Mouse (Mus musculus): ENCODE data around the gene Ralgapb.
A peak's percentile ranks its signal among the peaks of the same experiment; 100 is the strongest.

The Ralgapb gene

DNA sequence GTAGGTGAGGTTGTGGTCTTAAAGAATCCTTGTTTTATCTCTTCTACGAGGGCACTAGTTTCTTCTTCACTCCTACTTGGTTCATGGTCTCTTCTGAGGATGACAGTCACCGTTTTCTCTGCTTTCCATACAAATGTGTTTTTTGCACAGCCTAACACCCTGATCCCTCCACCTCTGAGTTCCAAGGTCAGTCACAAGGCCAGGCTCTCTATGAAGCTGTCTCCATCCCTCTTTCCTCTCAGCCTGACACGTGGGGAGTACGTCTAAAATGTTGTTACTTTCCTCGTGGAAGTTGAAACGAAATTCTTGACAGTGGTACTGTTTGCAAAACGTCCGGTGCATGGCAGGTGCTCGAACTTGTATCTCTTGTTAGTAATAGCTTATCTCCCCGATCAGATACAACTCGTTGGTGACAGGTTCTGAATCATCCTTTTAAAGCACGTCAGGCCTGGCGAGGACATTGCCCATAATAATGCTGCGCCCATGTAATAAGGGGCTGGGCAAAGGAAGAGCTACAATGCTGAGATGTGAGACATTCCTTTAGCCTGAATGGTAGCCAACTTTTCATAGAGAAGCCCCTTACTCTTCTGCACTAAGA, 552 bp upstream of the Ralgapb start:
- no peak for DNase-seq (ENCODE audit: low read depth)

DNA sequence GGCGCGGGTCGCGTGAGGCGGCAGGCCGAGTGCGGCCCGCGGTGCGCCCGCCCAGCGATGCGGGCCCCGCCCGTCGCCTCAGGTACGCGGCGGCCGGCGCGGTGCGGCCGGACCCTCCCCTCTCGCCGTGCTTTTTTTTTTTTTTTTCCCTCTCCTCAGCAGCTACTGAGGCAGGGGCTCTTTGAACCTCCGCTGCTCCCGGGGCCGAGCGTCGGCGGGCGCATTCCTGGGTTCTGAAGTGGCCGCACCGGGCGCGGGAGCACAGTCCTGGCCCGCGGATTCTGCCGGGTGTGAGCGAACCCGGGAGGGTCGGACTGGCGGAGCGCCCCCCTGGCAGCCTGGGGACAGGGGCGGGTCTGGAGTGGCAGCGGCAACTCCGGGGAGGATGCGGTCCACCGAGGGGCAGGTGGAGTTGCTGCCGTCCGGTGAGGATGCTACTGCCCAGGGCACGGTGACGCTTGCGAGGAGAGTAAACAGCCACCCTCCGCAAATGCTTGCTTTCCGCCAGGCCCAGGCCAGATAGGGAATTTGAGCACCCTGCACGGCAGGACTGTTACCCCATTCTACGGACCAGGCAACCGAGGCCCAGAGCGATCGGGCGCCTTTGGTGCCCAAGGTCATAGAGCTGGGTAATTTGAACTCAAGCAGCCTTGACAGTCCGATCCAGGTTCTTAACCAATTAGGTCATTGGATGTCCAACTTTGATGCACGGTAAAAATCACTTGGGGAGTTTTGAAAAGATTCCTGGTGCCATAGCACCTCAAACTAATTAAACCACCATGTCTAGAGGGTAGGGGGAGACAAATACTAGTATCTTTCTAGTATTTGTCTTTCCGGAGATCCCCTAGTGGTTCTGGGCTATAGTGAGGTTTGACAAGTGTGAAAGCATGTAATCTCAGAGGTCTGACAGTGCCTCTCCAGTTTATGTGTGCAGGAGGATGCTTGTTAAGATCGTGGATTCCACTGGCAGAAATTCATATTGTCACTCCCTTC, 670 bp downstream of the Ralgapb start:
- DNase-seq (ENCODE audit: low read depth), result peak; percentile 44

DNA sequence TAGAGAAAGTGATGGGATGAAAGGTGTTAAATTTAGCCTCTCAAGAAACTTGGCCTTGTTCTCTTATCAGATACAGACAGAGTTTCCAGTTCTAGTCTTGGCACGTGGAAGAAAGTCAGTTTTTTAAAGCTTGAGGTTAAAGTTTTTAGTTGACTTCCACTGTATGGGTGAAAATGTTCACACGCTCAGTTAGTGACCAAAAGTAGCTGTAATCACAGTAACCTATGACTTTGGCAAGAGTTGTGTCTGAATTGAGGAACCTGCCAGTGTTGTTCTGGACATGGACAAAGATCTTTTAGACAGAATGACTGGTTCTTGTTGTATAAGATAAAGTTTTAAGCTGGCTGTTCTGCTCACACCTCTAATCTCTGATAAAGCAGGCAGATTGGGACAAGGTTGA, 3.6 kb downstream of the Ralgapb start:
- DNase-seq (ENCODE audit: low read depth), result peak; percentile 73

DNA sequence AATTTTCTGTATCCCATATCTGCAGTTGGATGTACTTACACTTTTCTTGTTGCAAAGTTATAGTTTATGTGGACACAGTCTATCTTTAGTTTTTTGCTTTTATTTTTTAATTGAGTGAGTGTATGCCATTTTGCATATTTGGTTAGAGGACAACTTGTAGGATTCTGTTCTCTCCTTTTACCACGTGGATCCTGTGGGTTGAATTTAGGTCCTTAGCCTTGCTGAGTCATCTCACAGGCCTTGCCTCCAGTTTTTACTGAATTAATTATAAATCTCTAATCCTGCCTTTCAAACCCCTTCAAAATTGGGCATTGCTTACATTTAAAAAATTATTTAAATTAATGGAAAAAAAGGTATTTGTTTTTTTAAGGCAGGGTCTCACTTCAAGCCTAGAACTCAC, 6.2 kb downstream of the Ralgapb start:
- DNase-seq (ENCODE audit: low read depth), result peak; percentile 75

DNA sequence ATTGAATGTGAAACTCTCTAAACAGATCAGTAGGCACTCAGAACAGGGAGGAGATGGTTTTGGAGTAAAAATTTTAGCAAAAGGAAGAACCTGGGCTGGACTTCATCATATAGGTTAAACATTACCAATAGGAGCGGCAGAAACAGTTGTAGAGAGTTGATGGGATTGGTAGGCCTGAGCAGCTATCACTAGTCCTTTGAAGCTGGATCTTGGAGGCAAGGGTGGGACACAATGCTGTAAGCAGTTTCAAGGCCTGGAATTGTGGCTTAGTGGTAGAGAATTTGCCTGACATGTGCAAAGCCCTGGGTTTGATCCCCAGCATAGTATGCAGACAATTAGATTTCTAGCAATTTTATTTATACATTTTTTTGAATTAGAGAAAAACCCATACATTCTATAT, 9.0 kb downstream of the Ralgapb start:
- DNase-seq (ENCODE audit: low read depth), result no peak

DNA sequence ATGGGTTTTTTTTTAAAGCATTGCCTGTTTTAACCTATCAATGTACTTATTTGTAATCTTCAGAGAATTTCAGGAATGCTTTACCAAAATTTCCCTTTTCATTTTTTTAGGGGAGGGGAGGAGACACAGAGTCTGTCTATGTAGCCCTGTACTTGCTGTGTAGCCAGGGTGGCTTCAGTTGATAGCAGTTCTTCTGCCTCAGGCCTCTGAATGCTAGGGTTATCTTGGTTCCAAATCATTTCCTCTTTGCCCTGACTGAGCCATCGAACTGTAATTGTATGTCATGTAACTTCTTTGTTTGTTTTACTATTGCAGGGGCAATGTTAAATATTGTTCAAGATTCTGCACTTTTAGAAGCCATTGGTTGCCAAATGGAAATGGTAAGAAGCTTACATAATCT, 36.2 kb downstream of the Ralgapb start:
- peak; percentile 35 for DNase-seq (ENCODE audit: low read depth)

DNA sequence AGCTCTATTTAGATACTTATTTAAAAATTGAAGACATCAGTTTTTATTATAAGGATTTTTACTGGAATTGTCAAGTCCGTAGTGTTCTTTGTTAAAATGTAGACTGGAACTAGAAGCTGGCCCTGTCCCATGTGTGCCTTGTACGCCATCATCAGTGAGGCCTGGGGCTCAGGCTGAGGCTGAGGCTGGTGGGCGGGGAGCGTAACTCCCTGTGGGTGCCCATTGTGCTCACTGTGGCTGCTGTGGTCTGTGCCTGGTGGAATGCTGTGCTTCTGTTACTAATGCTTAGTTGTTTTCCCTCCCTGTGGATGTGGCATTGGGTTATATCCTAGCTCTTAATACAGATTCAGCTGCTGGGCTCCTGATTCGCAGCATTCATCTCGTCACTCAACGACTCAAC, 40.2 kb downstream of the Ralgapb start:
- DNase-seq (ENCODE audit: low read depth), result no peak

DNA sequence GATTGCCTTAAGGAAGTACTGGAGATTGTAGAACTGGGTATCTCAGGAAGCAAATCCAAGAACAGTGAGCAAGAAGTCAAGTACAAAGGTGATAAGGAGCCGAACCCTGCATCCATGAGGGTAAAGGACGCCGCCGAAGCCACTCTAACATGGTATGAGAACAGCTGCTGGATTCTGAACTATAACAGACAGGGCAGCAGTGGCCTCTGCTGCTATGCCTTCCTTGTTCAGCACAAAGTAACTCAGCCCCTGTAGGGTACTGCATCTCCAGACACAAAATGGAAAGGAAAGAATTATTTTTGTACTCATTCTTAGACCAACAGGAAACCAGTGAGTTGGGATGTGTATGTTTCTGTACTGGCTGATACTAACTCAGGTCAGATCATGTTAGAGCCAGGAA, 46.8 kb downstream of the Ralgapb start:
- no peak for DNase-seq (ENCODE audit: low read depth)

DNA sequence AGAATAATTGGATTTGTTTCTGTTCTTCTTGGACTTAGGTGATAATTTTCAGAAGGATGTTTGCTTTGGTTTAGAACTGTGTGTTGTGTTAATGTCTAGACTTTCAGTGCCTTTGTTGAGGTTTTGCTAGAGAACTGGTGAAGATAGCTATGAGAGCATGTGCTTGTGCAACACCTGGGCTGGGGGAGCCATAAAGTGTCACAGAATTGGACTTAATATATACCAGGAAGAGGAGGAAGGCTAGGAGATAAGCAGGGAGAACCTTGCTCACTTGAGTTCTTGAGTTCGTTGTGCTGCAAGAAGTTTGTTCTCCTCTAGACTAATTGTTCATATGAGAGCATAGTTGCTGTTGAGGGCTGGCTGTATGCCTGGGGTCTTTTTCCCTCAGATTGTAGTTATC, 48.0 kb downstream of the Ralgapb start:
- DNase-seq (ENCODE audit: low read depth), result no peak

DNA sequence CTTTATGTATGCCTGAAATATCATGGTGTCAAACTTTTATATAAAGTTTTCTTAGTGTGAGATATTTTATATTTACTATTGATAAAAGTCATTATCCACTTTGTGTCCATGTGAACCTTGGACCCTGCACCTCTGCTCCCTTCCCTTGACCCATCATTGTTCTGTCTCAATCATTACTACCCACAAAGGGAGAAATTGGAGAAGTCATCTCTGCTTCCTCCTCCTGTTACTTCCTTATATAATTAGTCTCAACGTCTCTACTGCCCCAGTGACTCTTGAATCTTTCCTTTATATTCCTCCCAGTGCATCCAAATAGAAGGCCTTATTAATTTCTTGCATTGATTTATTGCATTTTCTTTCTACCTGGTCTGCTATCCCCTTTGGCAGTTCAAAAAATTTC, 52.8 kb downstream of the Ralgapb start:
- DNase-seq (ENCODE audit: low read depth), result peak; percentile 18

DNA sequence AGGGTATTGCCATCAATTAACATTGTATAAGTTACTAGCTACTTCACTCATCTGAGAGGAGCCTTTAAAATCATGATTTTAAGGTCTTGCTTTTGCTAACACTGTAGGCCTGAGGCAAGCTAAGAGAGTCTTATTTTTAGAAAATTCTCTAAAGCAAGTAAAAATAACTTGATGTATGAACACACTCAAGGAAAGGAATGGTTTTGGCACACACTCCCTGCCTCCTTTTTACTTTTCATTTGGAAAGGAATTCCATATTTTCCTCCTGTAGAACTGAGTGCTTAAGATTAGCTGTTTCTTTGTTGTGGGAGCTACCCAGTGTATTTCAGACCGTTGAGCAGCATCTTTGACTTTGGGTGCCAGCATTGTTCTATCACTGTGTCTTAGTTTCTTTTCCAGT, 64.5 kb downstream of the Ralgapb start:
- no peak for DNase-seq (ENCODE audit: low read depth)

DNA sequence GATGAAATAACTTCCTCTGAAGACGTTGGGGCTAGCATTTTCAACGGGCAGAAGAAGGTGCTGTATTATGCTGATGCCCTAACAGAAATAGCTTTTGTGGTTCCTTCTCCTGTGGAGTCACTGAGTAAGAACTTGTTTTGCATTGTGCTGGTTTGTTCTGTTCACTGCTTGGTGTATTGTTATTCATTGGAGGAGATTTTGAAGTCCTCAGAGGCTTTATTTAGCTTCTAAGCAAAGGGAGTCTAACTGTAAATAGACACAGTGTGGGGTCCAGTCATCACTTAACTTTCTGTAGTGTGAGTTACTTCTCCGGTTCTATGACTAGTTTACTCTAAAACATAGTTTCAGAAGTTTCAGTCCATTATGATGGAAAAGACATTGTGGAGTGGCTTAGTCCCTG, 68.0 kb downstream of the Ralgapb start:
- no peak for DNase-seq (ENCODE audit: low read depth)

DNA sequence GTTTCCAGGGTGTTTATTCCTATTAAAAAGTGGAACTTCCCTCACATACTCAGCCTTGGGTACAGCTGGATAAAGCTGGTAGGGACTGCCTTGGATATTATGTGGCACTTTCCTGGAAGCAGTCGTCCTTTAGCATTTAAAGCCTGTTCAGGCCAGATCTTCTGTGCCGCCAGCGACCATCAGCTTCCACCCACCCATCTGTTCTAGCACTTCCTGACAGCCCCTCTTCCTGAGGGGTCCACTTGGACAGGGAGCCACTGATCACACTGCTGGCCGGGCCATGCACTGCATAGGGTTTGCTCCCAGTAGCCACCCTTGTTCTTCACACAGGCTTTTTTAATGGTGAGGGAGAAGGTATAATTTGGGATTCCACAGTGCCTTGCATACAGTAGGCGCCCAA, 88.8 kb downstream of the Ralgapb start:
- DNase-seq (ENCODE audit: low read depth), result no peak

DNA sequence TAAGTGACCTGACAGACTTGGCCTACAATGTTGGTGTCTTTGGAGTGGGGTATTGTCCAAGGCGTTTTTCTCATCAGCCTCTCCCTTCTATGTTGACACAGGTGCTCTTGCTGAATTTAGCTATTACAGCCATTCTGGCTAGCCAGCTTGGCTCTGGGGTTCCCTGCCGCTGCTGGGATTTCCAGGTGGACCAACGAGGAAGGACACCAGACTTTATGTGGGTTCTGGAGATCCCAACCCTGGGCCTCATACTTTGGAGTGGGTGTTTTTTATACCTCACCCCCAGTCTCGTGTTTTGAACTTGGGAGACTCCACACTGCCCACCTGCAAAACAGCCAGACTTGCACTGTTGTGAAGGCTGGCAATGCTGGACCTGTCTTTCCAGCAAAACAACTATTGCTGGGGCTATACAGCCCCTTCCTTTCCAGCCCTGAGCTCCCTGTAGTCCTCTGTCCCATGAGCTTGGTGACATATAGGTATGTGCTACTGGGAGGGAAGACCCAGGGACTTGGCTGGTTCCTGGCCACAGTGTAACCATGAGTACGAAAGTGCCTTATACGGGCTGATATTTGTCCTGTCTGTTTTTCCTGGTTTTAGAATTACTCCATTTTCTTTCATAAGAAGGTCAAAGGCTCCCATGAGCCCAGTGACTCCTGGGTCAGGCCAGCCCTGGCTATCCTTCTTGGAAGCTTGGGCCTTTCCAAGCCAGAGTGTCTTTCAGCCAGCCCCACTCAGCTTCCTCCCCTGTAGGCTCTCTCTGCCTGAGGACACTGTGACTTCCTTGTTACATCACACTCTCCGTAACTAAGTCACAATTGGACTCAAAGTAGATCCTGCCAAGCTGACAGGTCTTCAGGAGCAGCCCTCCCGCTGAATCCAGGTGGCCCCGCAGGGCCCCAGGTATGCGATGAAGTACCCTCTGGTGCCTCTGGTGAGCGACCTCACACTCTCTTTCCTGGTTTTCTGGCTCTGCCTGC, 92.5 kb downstream of the Ralgapb start, which contains the start of gene Adig:
Adig (plus strand) TSS at position 777 of the 977 bp plus-strand sequence.
- no peak for DNase-seq (ENCODE audit: low read depth)

DNA sequence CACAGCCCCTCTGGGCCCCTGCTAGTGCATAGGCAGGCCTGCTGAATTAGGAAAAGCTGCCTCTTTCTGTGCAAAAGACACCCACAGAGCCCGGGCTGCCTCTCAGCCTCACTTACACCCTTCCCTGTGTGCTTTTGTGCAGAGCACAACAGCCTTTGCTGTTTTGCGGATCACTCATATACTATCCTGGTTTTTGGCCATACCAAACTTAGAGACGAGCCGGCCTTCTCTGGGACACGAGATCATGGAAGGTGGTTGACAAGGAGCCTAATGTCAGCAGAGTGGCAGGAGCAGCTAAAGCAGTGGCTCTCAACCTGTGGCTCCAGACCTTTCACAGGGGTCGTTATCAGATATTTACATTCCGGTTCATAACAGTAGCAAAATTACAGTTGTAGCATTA, 93.6 kb downstream of the Ralgapb start:
- DNase-seq (ENCODE audit: low read depth), result no peak

DNA sequence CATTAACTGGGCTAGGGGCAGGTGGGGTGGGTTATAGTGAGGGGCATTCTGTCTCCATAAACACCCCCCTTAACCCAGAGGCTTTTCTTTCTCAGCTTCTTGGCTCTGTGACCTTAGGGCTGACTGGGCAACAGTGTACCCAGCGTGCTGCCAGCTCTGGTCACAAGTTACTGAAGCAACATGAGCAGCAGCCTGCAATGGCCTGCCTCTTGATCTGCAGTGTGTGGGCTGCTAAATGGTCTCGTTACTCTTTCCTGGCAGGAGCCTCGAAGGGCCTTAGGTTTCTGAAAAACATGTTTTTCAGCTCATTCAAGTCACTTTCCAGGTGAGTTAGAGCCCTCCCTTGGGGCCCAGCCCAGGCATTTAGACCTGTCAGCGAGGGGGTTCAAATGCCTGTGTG, 94.0 kb downstream of the Ralgapb start:
- DNase-seq (ENCODE audit: low read depth), result no peak

DNA sequence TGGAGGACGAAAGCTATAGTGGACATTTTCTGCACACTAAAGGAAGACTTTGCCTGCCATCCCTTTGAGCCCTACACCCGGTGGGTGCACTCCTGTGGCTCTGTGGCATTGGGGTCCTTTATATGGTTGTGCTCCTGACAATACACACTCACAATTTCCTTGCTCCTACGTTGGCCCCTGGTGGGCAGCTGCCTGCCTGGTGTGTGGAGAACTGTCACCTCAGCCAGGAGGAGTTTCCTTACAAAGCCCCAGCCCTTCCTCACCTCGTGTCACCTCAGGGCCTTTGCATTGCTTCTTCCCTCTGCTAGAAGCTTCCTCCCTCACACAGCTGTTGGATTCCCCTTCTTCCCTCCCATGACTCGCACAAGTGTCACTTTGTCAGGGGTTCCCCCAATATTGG, 96.8 kb downstream of the Ralgapb start:
- no peak for DNase-seq (ENCODE audit: low read depth)

DNA sequence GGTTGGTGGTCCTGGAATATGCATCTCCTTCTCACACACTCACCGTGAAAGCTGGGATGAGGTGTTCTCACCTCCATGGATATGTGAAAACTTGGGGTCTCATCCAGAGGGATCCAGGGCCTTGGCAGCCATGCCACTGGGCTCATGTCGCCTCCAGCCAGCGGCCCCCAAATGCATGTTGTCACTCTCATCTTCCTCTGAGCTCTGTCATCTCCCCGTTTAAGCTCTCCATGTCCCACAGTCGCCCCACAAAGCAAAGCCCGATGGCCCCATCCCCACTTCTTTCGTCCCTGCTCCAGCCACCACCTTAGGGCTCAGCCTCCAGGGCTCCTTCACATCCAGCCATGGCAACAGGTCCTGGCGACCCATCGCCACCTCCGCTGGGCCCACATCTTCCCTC, 97.4 kb downstream of the Ralgapb start:
- DNase-seq (ENCODE audit: low read depth), result no peak

DNA sequence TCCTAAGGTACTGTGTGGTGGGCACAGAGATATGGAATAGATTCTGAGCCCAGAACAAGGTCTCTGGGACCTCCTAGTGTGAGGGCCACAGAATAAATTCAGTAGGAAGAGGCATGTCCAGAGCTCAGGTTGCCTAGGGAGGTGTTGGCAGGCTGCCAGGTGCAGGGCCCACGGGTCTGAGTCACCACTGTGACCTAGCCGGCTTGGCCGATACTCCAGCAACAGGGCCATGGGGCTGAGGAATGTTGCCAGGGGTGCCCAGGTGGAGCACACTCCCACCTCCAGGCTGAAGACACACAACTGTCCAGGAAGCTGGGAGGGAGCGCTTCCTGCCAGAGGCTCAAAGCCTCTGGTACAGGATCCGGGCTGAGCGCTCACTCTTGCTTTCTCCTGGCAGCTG, 101.0 kb downstream of the Ralgapb start:
- peak; percentile 88 for DNase-seq (ENCODE audit: low read depth)

DNA sequence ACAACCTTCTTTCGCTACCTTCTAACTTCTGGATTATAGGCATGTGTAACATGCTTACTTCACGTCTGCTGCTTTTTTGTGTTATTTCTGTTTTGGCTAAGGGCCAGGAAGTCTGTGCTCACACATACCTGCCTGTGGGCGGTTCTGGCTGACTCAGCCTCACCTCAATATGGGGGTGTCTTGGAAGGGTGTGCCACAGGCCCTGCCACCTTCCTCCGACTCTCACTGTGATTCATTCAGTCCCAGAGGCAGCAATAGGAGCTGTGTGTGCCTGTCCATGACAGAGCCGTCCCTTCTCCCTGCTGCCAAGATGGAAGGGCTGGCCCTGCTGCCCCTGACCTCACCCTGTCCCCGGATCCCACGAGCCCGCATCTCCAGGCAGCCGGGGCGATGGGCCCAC, 102.9 kb downstream of the Ralgapb start, which contains the start of gene Arhgap40:
Arhgap40 (plus strand) TSS at position 269 of the 400 bp plus-strand sequence.
- no peak for DNase-seq (ENCODE audit: low read depth)

DNA sequence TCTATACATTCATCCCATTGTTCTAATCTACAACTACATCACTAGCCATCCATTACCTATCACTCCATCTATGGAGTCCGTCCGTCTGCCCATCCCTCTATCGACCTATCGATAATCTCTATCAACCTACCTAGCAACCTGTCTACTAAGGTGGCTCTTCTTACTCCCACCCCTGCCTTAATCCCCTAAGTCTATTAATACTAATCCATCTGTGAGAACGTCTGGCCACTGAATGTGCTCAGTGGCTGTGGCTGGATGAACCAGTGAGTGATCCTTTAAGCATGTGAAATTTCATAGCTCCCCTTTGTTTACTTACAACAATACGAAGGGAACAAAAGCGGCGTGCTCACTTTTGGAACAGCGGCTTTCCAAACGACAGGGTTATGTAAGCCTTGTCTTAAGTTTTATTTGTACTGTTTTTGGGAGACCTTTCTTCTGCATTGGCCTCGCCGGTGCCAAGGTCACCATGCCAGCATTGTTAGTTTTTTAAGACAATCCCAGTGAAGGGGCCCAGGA, 104.2 kb downstream of the Ralgapb start:
- DNase-seq (ENCODE audit: low read depth), result no peak

DNA sequence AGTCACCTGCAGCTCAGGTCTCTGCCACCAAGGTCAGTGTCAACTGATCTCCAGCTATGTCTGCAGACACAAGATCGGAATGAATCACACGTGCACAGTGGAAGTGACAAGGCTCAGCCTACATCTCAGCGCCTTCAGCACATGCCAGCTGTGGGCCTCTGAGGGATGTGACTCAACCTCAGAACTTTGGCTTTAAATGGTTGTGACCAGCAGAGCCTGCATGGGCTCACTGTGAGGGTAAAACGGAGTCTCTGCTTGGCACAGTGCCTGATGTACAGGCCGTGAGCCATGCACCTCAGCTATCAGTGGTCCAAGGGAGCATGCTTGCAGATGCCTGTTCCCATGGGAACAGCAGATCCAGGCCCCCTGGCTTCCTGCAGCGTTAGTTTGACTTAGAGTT, 108.9 kb downstream of the Ralgapb start:
- peak; percentile 48 for DNase-seq (ENCODE audit: low read depth)
